Mouse (Mus musculus) liver, postnatal 0 days (tissue): ENCODE measurements at regions not wholly inside any gene's neighbourhood (a gene's known extent, or its start where the extent isn't known, plus 50 kb on each side); places are given as distances from the start of the nearest gene placed in this dataset.

Experiments
- CTCF ChIP-seq: sonication (generic); IDR thresholded peaks from 2 replicates; pipeline ENCODE4 v1.5.1; 2016; ENCODE audit warnings: antibody characterized with exemption, low read depth
- EP300 ChIP-seq: IDR thresholded peaks from 2 replicates; pipeline ENCODE4 v1.6.1; 2016; ENCODE audit warnings: antibody characterized with exemption, low read depth, mild to moderate bottlenecking

DNA sequence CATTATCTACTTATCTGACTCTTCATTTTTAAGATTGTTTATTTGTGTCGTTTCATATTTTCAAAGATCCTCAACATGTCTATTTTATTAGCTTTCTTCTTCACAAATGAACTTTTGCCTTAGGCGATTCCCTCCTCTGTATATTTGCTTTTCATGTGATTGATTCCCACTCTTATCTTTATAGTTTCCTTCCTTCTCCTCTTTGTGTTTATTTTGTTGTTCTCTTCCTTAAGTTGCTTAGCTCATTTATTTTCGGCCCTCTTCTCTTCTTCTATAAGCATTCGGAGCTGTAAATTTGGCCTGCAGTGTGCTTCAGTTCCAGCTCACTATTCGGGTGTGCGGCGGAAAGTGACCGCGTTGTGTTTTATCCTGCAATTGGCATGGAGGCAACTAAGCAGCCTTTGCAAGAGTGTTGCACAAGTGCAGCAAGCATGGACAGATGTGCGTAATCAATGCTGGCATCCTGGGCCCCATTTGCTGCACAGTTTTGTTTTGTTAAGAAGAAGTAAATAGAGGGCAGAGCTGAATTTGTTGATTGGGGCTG, 73.5 kb upstream of the Tcf21 start:
- TF ChIP-seq CTCF = no peak
- TF ChIP-seq EP300 = no peak
